Mouse (Mus musculus) cerebellum, adult 2 months (tissue): ENCODE data around the gene Lingo2.

Experiments
- CTCF ChIP-seq: fragments of 200-500 bp; IDR thresholded peaks from 2 replicates; pipeline ENCODE4 v1.5.1; 2011; ENCODE audit warnings: low read depth, mild to moderate bottlenecking, control low read depth, low read length, moderate library complexity, borderline replicate concordance; ENCODE audit not compliant: insufficient read depth
- POLR2A ChIP-seq: fragments of 200-500 bp; IDR thresholded peaks from 2 replicates; pipeline ENCODE4 v1.6.1; 2011; ENCODE audit warnings: low read length, control low read depth, borderline replicate concordance; ENCODE audit not compliant: insufficient read depth

DNA sequence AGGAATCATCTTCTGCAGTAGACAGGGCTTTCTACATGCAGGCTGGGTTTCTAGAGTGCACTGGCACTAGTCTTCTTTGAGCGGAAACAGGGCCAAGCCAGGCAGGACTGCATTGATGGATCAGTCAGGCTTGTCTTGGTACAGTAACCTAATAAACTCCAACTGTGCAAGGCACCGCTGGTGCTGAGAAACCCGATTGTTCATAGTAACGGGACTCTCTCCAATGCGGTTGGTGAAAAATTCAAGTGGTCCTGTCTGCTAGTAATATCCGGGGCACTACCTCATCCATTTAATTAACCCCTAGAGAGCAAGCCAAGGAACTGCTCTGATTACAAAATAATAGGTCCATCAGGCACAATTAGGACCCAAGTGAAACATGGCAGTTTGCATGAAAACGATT is 1106.4 kb downstream of the Lingo2 start:
- TF ChIP-seq POLR2A (no peak), CTCF (no peak)
